Mouse (Mus musculus): ENCODE measurements around the gene Rnf212. TPM values are rescaled to one million over a fixed set of nuclear protein-coding genes. Genes with fewer than 3 reads are reported as not detected.
"Not testable (repeated sequence)": the region's sequence is repeated elsewhere in the genome, so short reads cannot be mapped to it uniquely, and the experiment has no call there.

The Rnf212 gene
- total RNA-seq (2022), result not detected

DNA sequence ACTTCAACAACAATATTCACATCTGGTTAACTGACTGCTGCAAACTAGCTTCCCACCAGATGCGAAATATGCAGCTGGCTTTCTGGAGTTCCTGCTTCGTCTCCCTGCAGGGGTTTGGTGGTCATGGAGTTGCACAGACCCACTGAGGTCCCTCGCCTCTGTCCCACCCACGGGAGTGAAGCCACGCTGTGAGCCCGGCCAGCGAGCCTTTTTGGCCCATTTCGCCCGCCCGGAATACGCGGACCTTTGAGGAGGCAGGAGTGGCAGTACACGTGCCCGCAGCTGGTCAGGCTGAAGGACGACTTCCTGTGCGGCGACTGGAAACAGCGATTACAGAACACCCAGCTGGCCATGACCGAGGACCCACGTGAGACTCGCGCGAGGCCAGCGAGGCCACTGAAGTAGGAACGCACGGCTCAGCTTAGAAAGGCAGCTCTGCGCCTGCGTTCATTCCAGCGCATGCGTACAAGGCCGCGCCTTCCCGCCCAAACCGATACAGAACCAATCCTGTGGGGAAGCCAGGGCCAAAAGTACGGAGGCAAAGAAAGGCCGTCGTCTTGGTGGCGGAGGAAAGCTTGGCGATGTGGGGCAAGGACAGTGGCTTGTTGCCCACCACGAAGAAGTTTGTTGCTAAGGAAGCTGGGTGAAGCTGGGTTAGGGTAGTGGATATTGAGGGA, at the start of gene Rnf212:
TSS of gene Rnf212 (minus strand) at position 353 of the 677 bp plus-strand sequence.
- DNase-seq, result no peak

DNA sequence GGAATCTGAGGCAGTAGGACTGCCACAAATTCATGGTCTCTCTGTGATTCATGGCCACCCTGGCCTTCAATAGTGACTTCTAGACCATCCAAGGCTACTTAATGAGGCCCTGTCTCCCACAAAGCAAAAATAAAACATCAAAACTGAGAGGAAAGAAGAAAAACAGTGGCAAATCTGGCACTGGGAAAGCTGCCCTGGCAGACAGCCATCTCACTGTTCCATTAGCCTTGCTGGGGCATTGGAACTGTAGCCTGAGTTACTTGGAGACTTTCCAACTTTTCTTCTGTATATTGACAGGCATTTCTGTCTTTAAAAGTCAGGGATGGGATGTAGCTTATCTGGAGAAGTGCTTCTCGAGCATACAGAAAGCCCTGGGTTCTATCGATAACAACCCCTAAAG, 48.5 kb upstream of the Rnf212 start:
- peak; percentile 19 for DNase-seq

GRCm38 (mm10) chr5:108808750-108809149, 34.0 kb upstream of the Rnf212 start, which contains the start of gene Vmn2r8:
Gene Vmn2r8, minus strand, starts transcription at chr5:108808850.
- not testable (repeated sequence) for DNase-seq

- peak; percentile 4 for DNase-seq
These were observed 28.9 kb upstream of the Rnf212 start for GRCm38 (mm10) chr5:108803646-108804045.

GRCm38 (mm10) chr5:108795263-108795662, 20.5 kb upstream of the Rnf212 start, which contains the start of gene Tmed11:
Gene Tmed11, minus strand, starts transcription at chr5:108795363.
- not testable (repeated sequence) for DNase-seq

- peak; percentile 4 for DNase-seq
These were observed 15.6 kb upstream of the Rnf212 start for GRCm38 (mm10) chr5:108790385-108790784.

DNA sequence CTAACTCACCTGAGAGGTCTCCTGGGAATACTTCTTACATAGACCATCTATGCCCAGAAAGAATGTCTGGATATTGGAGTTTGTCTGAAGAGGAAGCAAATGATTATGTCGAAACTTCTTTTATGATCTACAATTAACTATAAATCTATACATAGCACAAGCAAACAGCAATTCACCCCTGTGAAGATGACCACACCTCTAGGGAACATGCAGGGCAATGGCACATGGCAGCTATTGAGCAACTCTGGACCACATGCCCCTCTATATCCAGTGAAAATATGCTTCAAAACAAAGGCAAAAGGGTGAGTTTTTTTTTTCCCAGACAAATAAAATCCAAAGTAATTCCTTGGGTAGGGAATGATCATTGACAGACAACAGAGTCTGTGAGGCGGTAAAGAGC, 14.8 kb downstream of the Rnf212 start:
- no peak for DNase-seq

GRCm38 (mm10) chr5:108758396-108758795, 16.4 kb downstream of the Rnf212 start:
- peak; percentile 2 for DNase-seq

DNA sequence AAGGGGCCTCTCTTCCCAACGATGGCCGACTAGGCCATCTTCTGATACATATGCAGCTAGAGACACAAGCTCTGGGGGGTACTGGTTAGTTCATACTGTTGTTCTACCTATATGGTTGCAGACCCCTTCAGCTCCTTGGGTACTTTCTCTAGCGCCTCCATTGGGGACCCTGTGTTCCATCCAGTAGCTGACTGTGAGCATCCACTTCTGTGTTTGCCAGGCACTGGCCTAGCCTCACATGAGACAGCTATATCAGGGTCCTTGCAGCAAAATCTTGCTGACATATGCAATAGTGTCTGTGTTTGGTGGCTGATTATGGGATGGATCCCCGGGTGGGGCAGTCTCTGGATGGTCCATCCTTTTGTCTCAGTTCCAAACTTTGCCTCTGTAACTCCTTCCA, 23.5 kb downstream of the Rnf212 start:
- DNase-seq, result not testable (repeated sequence)

- DNase-seq, result no peak
These were observed 24.2 kb downstream of the Rnf212 start for GRCm38 (mm10) chr5:108750328-108751210.

GRCm38 (mm10) chr5:108744629-108745028, 30.2 kb downstream of the Rnf212 start:
- no peak for DNase-seq

DNA sequence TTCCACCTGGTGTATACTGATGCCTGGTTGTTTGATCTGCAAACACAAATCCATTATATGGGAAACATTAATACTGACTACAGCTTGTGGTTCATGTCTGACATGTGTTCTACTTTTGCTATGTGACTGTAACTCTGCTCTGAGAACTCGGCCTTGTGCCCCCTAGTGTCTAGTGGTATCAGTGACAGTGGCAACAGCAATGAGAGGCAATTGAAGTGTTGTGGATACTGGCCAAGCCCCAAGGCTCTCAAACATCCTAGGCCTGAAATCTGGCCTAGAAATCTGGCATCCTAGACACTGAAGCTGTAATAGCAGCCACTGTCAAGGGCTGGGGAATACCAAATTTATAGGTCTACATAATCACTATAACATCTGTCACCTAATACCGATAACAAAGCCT, 30.9 kb downstream of the Rnf212 start:
- no peak for DNase-seq

DNA sequence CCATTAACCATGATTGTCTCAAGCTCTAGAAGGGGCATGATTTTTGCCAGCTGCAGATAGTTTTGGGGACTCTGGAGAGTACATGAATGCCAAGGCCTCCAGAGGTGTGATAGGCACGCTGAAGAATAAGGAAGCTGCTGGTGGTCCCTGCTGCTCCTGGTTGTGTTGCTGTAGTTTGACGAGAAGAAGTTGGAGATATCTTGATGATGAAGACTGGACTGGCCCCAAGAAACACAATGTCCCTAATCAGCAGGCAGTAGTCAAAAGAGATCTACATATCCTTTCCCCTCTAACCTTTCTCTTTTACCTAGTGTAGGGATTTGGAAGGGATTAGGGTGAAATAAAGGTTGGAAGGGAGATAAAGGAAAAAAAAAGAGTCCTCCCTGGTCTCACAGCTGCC, 32.2 kb downstream of the Rnf212 start:
- DNase-seq, result no peak

- no peak for DNase-seq
These were observed 32.9 kb downstream of the Rnf212 start for GRCm38 (mm10) chr5:108741844-108742243.

DNA sequence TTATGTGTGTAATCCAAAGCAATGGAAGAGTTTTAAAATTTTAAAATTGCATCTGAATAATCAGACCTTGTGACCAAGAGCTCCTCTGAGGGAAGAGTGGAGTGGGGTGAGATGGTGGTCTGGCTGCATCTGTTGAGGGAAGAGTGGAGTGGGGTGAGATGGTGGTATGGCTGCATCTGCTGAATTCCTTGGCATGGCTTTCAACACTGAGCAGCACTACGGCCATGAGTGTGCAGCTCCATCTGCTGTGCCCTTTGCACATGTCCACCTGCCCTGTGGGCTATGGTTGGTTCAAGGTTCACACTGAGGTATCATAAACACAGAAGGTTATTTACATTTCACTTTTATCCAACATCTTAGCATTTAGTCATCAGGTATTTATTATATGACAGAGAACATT, 47.4 kb downstream of the Rnf212 start:
- no peak for DNase-seq

DNA sequence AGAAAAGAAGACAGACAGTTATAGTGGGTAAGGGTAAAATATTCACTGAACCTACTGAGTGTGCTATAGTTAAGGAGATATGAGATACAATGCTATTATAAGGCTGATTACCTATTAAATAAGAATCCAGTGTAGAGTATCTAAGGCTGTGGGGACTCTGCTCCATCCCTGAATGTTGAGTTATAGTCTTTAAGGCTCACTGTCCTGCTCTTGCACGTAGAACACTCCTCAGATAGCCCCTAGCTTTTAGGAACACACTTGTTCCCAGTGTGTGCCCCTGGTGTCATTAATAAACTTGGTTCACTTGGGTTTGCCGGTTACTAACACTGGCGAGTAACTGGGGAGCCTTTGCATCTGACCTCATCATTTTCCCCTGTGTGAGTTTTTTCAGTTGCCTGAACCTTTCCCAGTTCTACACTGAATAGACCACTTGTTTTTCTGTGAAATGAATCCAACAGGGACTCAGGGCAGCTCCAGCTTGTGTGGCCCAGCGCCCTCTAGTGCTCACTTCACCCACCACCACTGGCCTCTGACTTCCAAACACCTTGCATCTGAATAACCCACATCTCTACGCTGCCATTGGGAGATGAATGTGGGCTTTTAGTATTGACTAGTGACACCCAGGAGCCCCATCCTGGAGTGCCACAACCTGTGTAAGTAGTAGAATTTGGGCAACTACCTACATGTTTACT, 48.1 kb downstream of the Rnf212 start:
- DNase-seq, result no peak

DNA sequence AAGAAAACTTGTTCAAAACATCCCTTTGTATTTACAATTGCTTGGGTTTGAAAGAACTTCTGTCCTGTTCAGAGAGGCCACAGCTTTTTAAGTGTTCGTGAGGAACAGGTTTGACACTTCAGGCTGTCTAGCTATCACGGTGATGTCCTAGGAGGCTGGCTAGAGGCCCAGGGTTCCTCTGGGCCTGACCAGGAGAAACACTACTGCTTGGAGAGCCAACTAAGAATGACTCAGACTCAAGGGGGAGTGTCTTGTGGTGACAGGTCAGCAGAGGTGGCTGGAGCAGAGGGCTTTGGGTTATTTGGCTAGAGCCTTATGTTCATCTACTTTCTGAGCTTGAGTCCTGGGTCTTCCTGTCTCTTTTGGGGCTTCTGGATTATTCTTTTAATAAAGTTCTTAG, 50.8 kb downstream of the Rnf212 start:
- peak; percentile 53 for DNase-seq

DNA sequence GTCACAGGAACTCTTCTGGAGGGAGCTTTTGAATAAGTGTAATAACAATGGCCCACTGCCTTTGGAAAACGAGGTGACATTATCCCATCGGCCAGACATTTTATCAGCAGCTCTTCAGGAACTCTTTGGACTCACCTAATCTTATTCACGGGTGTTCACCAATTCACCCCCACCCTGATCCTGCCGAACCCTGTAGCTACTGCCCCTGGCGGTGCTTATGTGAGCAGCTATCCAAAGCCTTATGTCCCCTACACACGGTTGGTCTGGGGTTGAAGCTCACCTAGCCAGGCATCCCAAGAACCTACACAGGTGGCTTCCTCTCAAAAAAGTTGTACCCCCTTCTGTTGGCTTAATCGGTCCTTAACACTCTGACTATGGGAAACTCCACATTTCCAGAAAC, 55.0 kb downstream of the Rnf212 start:
- DNase-seq, result no peak

GRCm38 (mm10) chr5:108718051-108718450, 56.7 kb downstream of the Rnf212 start:
- DNase-seq, result no peak

DNA sequence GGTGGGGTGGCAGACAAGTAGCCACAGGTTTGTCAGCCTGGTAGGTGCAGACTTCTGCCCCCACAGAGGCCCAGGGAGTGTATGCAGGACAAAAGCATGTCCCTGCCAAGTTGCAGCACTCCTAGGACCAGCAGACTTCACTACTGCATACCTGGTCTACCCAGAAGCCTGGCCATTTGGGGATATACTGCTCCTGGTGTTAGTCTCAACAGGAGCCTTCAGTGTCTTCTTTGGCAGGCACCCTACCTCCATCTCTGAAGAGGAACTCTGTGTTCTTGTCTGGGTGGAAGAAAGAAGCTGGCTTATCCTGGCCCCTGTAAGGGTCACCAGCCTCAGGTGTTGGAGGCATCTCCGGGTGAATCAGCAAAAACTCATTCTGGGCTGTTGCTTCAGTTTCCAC, 58.8 kb downstream of the Rnf212 start:
- DNase-seq, result no peak

GRCm38 (mm10) chr5:108714149-108714548, 60.6 kb downstream of the Rnf212 start:
- no peak for DNase-seq

- DNase-seq, result no peak
These were observed 61.1 kb downstream of the Rnf212 start for GRCm38 (mm10) chr5:108713691-108714090.

GRCm38 (mm10) chr5:108713096-108713495, 61.7 kb downstream of the Rnf212 start:
- DNase-seq, result no peak
